17 mouse cellular contexts compared by ENCODE assay signal in genomic region chr10:38552350-38553076, GRCm38 (mm10).
DNase-seq lines count a peak whose midpoint lies in the region; ATAC-seq and TF ChIP-seq lines count a peak whose summit lies in the region.
"Had no signal": no experiment of that assay in that cellular context is flagged by ENCODE, and none has a peak within 500 bp of the region (broad histone marks: within the 10 kb centered on the region; RNA-seq: fewer than 3 reads in every experiment).

No protein-coding gene starts in this region.

- H3K9ac ChIP-seq in neural tube, embryonic 11.5 days (ENCODE audit: low read length), result no peak overlapping the region
- no peak overlapping the region for H3K9ac ChIP-seq in forebrain, embryonic 14.5 days (ENCODE audit: low read length)
- no peak overlapping the region for H3K9ac ChIP-seq in midbrain, embryonic 12.5 days (replicated peaks)
- no peak overlapping the region for H3K9ac ChIP-seq in intestine, embryonic 16.5 days (ENCODE audit: low read depth, low read length)
- H3K9ac ChIP-seq: kidney, embryonic 15.5 days; limb, embryonic 13.5 days; liver, postnatal 0 days had no signal

- no peak overlapping the region for H3K4me3 ChIP-seq in neural tube, embryonic 11.5 days (ENCODE audit: low read depth, low read length)
- no peak overlapping the region for H3K4me3 ChIP-seq in forebrain, embryonic 14.5 days (ENCODE audit: low read depth, low read length)
- no peak overlapping the region for H3K4me3 ChIP-seq in midbrain, embryonic 12.5 days
- H3K4me3 ChIP-seq in thymus, adult 2 months (ENCODE audit: control insufficient read depth, insufficient read depth, low read length), result no peak overlapping the region
- H3K4me3 ChIP-seq in intestine, embryonic 16.5 days (ENCODE audit: low read length), result no peak overlapping the region
- H3K4me3 ChIP-seq: erythroblast, embryonic 14.5 days; kidney, embryonic 15.5 days; layer of hippocampus, adult 2 months; left cerebral cortex, adult 2 months; limb, embryonic 13.5 days had no signal

- H3K27me3 ChIP-seq in neural tube, embryonic 11.5 days (ENCODE audit: control insufficient read depth, insufficient read depth, low read length), result no peaks in the 10 kb centered on the region
- no peaks in the 10 kb centered on the region for H3K27me3 ChIP-seq in forebrain, embryonic 14.5 days (replicated peaks; ENCODE audit: control insufficient read depth, insufficient read depth, low read length)
- H3K27me3 ChIP-seq in midbrain, embryonic 12.5 days, result no peaks in the 10 kb centered on the region
- no peaks in the 10 kb centered on the region for H3K27me3 ChIP-seq in thymus, adult 2 months (ENCODE audit: control insufficient read depth, insufficient read depth, low read length)
- no peaks in the 10 kb centered on the region for H3K27me3 ChIP-seq in intestine, embryonic 16.5 days (replicated peaks; ENCODE audit: control insufficient read depth, insufficient read depth, low read length)
- H3K27me3 ChIP-seq: kidney, embryonic 15.5 days; limb, embryonic 13.5 days had no signal

- 68% methylated on average over 5 of the region's 5 CpGs for WGBS in neural tube, embryonic 11.5 days
- WGBS in forebrain, embryonic 14.5 days, result 84% methylated on average over 5 of the region's 5 CpGs
- 75% methylated on average over 5 of the region's 5 CpGs for WGBS in midbrain, embryonic 12.5 days
- WGBS in thymus, adult 2 months, result 93% methylated on average over 5 of the region's 5 CpGs
- 79% methylated on average over 5 of the region's 5 CpGs for WGBS in intestine, embryonic 16.5 days

- no peaks in the 10 kb centered on the region for H3K36me3 ChIP-seq in neural tube, embryonic 11.5 days (ENCODE audit: control insufficient read depth, insufficient read depth, low read length)
- no peaks in the 10 kb centered on the region for H3K36me3 ChIP-seq in forebrain, embryonic 14.5 days (ENCODE audit: control insufficient read depth, insufficient read depth, low read length)
- H3K36me3 ChIP-seq in midbrain, embryonic 12.5 days, result 0 out of 2 replicates have a peak, but pooled peaks cover 3% of the 10 kb centered on the region
- no peaks in the 10 kb centered on the region for H3K36me3 ChIP-seq in thymus, adult 2 months (ENCODE audit: control insufficient read depth, insufficient read depth, low read length)
- no peaks in the 10 kb centered on the region for H3K36me3 ChIP-seq in intestine, embryonic 16.5 days (ENCODE audit: control insufficient read depth, insufficient read depth, low read length)
- H3K36me3 ChIP-seq: G1E; kidney, embryonic 15.5 days; limb, embryonic 13.5 days had no signal

- no peak overlapping the region for H3K4me2 ChIP-seq in neural tube, embryonic 11.5 days (ENCODE audit: low read depth)
- no peak overlapping the region for H3K4me2 ChIP-seq in forebrain, embryonic 14.5 days (ENCODE audit: low read length)
- no peak overlapping the region for H3K4me2 ChIP-seq in midbrain, embryonic 12.5 days (replicated peaks)
- H3K4me2 ChIP-seq in intestine, embryonic 16.5 days (ENCODE audit: low read depth, low read length), result no peak overlapping the region
- H3K4me2 ChIP-seq: kidney, embryonic 15.5 days had no signal

- DNase-seq in neural tube, embryonic 11.5 days (ENCODE audit: low spot score), result no peak
- DNase-seq in neural tube, embryonic 10.5 days (ENCODE audit: extremely low spot score, low spot score), result no peak
- DNase-seq in forebrain, embryonic 14.5 days (ENCODE audit: low spot score), result no peak
- DNase-seq in thymus, adult 2 months, result no peak
- no peak for DNase-seq in kidney, adult 18-20 months
- no peak for DNase-seq in kidney, postnatal 25 days
- DNase-seq: adrenal gland, postnatal 14 days; liver, postnatal 0 days; lung, postnatal 36 days had no signal

- peaks cover 8% of the 10 kb centered on the region; the same call in 1 of the 2 replicates for H3K4me1 ChIP-seq in neural tube, embryonic 11.5 days (ENCODE audit: control insufficient read depth, insufficient read depth, low read length)
- H3K4me1 ChIP-seq in forebrain, embryonic 14.5 days (ENCODE audit: control insufficient read depth, insufficient read depth, low read length), result peaks cover 5% of the 10 kb centered on the region
- H3K4me1 ChIP-seq in midbrain, embryonic 12.5 days, result peaks cover 5% of the 10 kb centered on the region; the same call in 1 of the 2 replicates
- H3K4me1 ChIP-seq in thymus, adult 2 months (replicated peaks; ENCODE audit: control insufficient read depth, insufficient read depth, low read length), result no peaks in the 10 kb centered on the region
- no peaks in the 10 kb centered on the region for H3K4me1 ChIP-seq in intestine, embryonic 16.5 days (ENCODE audit: control insufficient read depth, insufficient read depth, low read length)

- ATAC-seq in neural tube, embryonic 11.5 days (ENCODE audit: insufficient read depth, low FRiP score, low TSS enrichment), result no peak
- no peak for ATAC-seq in forebrain, embryonic 14.5 days
- no peak for ATAC-seq in midbrain, embryonic 12.5 days (ENCODE audit: low FRiP score, low read depth)
- no peak for ATAC-seq in intestine, embryonic 16.5 days
- ATAC-seq: liver, postnatal 0 days had no signal

- H3K9me3 ChIP-seq in neural tube, embryonic 11.5 days (ENCODE audit: control insufficient read depth, low read length), result no peaks in the 10 kb centered on the region
- H3K9me3 ChIP-seq in forebrain, embryonic 14.5 days (replicated peaks; ENCODE audit: control insufficient read depth, low read length), result no peaks in the 10 kb centered on the region
- H3K9me3 ChIP-seq in midbrain, embryonic 12.5 days, result peaks cover 4% of the 10 kb centered on the region; the same call in 1 of the 2 replicates
- H3K9me3 ChIP-seq in intestine, embryonic 16.5 days (ENCODE audit: control insufficient read depth, low read length), result no peaks in the 10 kb centered on the region
- H3K9me3 ChIP-seq: G1E; kidney, embryonic 15.5 days; limb, embryonic 13.5 days had no signal

- no peak for TF ChIP-seq CTCF in thymus, adult 2 months (IDR thresholded peaks at IDR 0.05; ENCODE audit: borderline replicate concordance, control insufficient read depth, extremely low read depth, insufficient read depth, low read length, poor library complexity)

- 0 out of 2 replicates have a peak overlapping the region, but pooled peaks have one; percentile 14 for H3K27ac ChIP-seq in neural tube, embryonic 11.5 days (ENCODE audit: low read depth, low read length)
- H3K27ac ChIP-seq in forebrain, embryonic 14.5 days (ENCODE audit: low read depth, low read length), result peak overlapping the region; percentile 58
- peak overlapping the region; percentile 68 for H3K27ac ChIP-seq in midbrain, embryonic 12.5 days (replicated peaks)
- H3K27ac ChIP-seq in thymus, adult 2 months (ENCODE audit: control insufficient read depth, insufficient read depth, low read length), result no peak overlapping the region
- no peak overlapping the region for H3K27ac ChIP-seq in intestine, embryonic 16.5 days (ENCODE audit: low read length)
- H3K27ac ChIP-seq: kidney, embryonic 15.5 days; left cerebral cortex, adult 2 months; limb, embryonic 13.5 days had no signal

- no peak for TF ChIP-seq POLR2A in thymus, adult 2 months (IDR thresholded peaks at IDR 0.05; ENCODE audit: control insufficient read depth, extremely low read depth, insufficient read depth, low read length, poor library complexity)

Comparison
In these comparisons a context has a peak if more than half of its experiments do, and no peak if none do; other contexts are left out.
1. H3K27ac ChIP-seq: peak in neural tube, embryonic 11.5 days (single experiment), forebrain, embryonic 14.5 days (single experiment) and midbrain, embryonic 12.5 days (single experiment); none in thymus, adult 2 months (single experiment) and intestine, embryonic 16.5 days (single experiment).